Mouse (Mus musculus) testis, adult 2 months (tissue): ENCODE data around the gene Mtmr4. TPM values are rescaled to one million over a fixed set of nuclear protein-coding genes. Genes with fewer than 3 reads are reported as not detected.

ENCODE experiments used
- H3K27ac ChIP-seq: fragments of 200-500 bp; 2 replicates; pipeline ENCODE4 v1.5.1; 2012; ENCODE audit warnings: low read depth, low read length; ENCODE audit not compliant: control insufficient read depth, insufficient read depth
- H3K27me3 ChIP-seq: fragments of 200-500 bp; 2 replicates; pipeline ENCODE4 v1.6.1; 2012; ENCODE audit warnings: mild to moderate bottlenecking, low read length, moderate library complexity; ENCODE audit not compliant: control insufficient read depth, insufficient read depth
- H3K36me3 ChIP-seq: fragments of 200-500 bp; 2 replicates; pipeline ENCODE4 v1.6.1; 2012; ENCODE audit warnings: mild to moderate bottlenecking, low read length; ENCODE audit not compliant: control insufficient read depth, insufficient read depth
- H3K4me1 ChIP-seq: fragments of 200-500 bp; 2 replicates; pipeline ENCODE4 v1.6.1; 2012; ENCODE audit warnings: low read length; ENCODE audit not compliant: control insufficient read depth, insufficient read depth
- H3K4me3 ChIP-seq: fragments of 200-500 bp; 2 replicates; pipeline ENCODE4 v1.5.1; 2012; ENCODE audit warnings: low read depth, mild to moderate bottlenecking, low read length, moderate library complexity, mixed read lengths; ENCODE audit not compliant: control insufficient read depth
- CTCF ChIP-seq: fragments of 200-500 bp; IDR thresholded peaks from 2 replicates; pipeline ENCODE4 v1.5.1; 2012; ENCODE audit warnings: low read depth, mild to moderate bottlenecking, inconsistent platforms, low read length, moderate library complexity; ENCODE audit not compliant: control insufficient read depth, insufficient read depth, insufficient replicate concordance
- POLR2A ChIP-seq: fragments of 200-500 bp; IDR thresholded peaks from 2 replicates; pipeline ENCODE4 v1.6.1; 2012; ENCODE audit warnings: low read depth, mild to moderate bottlenecking, inconsistent platforms, low read length, moderate library complexity; ENCODE audit not compliant: control insufficient read depth
- polyA plus RNA-seq: library from polyadenylated mRNA; depleted of rRNA; stranded (reverse); fragments of >200 nt; gene quantifications from 2 replicates; pipeline ENCODE4 v1.2.3, GENCODE M21; 2012

Mtmr4 gene
- polyA plus RNA-seq, 1 experiment, result 33.6 TPM

- H3K4me3 ChIP-seq, result peak within 1 kb of the TSS; percentile 70
- no peak for TF ChIP-seq CTCF
- no peak for TF ChIP-seq POLR2A
Observed at GRCm38 (mm10) chr11:87566501-87566900, 25.5 kb upstream of the Mtmr4 start, which contains the start of gene Gm11492. Gm11492 (plus strand) TSS chr11:87566653.

GRCm38 (mm10) chr11:87568255-87568953 is 23.6 kb upstream of the Mtmr4 start, which contains the start of gene Sept4:
Sept4 (plus strand) TSS chr11:87568903.
- H3K4me3 ChIP-seq, result peak within 1 kb of the TSS; percentile 62
- no peak within 1 kb of the TSS for H3K27ac ChIP-seq
- peaks cover 4% of the 10 kb centered on the region; the same call in 1 of the 2 replicates for H3K4me1 ChIP-seq
- no peak for TF ChIP-seq POLR2A
- TF ChIP-seq CTCF, result no peak
- H3K36me3 ChIP-seq, result no peaks in the 10 kb centered on the region
- no peaks in the 10 kb centered on the region for H3K27me3 ChIP-seq

More at GRCm38 (mm10) chr11:87566501-87566900, 25.5 kb upstream of the Mtmr4 start, which contains the start of gene Gm11492:
- no peaks in the 10 kb centered on the region for H3K27me3 ChIP-seq
- peaks cover 3% of the 10 kb centered on the region; the same call in 1 of the 2 replicates for H3K4me1 ChIP-seq
- no peaks in the 10 kb centered on the region for H3K36me3 ChIP-seq
- peak within 1 kb of the TSS; percentile 55 for H3K27ac ChIP-seq

GRCm38 (mm10) chr11:87570743-87571142 is 21.2 kb upstream of the Mtmr4 start:
- Histone ChIP-seq H3K4me3 (no peak overlapping the region), H3K4me1 (peaks cover 4% of the 10 kb centered on the region; the same call in 1 of the 2 replicates), H3K36me3 (no peaks in the 10 kb centered on the region), H3K27ac (no peak overlapping the region), H3K27me3 (no peaks in the 10 kb centered on the region)
- TF ChIP-seq POLR2A, result no peak
- no peak for TF ChIP-seq CTCF

- Histone ChIP-seq H3K27ac (no peak overlapping the region), H3K4me1 (peaks cover 4% of the 10 kb centered on the region; the same call in 1 of the 2 replicates), H3K27me3 (no peaks in the 10 kb centered on the region), H3K36me3 (no peaks in the 10 kb centered on the region), H3K4me3 (no peak overlapping the region)
- TF ChIP-seq POLR2A, result no peak
- no peak for TF ChIP-seq CTCF
Observed at GRCm38 (mm10) chr11:87571361-87571950, 20.5 kb upstream of the Mtmr4 start.

GRCm38 (mm10) chr11:87573751-87574150 is 18.2 kb upstream of the Mtmr4 start:
- TF ChIP-seq CTCF (no peak), POLR2A (no peak)
- Histone ChIP-seq H3K36me3 (no peaks in the 10 kb centered on the region), H3K27ac (no peak overlapping the region), H3K4me1 (peaks cover 6% of the 10 kb centered on the region), H3K27me3 (no peaks in the 10 kb centered on the region), H3K4me3 (no peak overlapping the region)

GRCm38 (mm10) chr11:87574520-87575180 is 17.3 kb upstream of the Mtmr4 start:
- Histone ChIP-seq H3K4me1 (peaks cover 4% of the 10 kb centered on the region), H3K36me3 (no peaks in the 10 kb centered on the region), H3K4me3 (no peak overlapping the region), H3K27ac (no peak overlapping the region), H3K27me3 (no peaks in the 10 kb centered on the region)
- TF ChIP-seq CTCF (no peak), POLR2A (no peak)

- Histone ChIP-seq H3K4me1 (peaks cover 2% of the 10 kb centered on the region), H3K4me3 (no peak overlapping the region), H3K27ac (no peak overlapping the region), H3K27me3 (no peaks in the 10 kb centered on the region), H3K36me3 (no peaks in the 10 kb centered on the region)
- no peak for TF ChIP-seq POLR2A
- TF ChIP-seq CTCF, result no peak
Observed at GRCm38 (mm10) chr11:87577601-87578248, 14.2 kb upstream of the Mtmr4 start.
